Mouse (Mus musculus) erythroblast, embryonic 14.5 days (primary cell): ENCODE results near the gene Syngr3.

Experiments
- GATA1 ChIP-seq: IDR thresholded peaks from 2 replicates; pipeline ENCODE4 v1.6.1; 2012; ENCODE audit warnings: low read length, inconsistent platforms, mixed read lengths
- TAL1 ChIP-seq: IDR thresholded peaks from 3 replicates; pipeline ENCODE4 v1.6.1; 2012; ENCODE audit warnings: low read length, inconsistent platforms, mixed read lengths

DNA sequence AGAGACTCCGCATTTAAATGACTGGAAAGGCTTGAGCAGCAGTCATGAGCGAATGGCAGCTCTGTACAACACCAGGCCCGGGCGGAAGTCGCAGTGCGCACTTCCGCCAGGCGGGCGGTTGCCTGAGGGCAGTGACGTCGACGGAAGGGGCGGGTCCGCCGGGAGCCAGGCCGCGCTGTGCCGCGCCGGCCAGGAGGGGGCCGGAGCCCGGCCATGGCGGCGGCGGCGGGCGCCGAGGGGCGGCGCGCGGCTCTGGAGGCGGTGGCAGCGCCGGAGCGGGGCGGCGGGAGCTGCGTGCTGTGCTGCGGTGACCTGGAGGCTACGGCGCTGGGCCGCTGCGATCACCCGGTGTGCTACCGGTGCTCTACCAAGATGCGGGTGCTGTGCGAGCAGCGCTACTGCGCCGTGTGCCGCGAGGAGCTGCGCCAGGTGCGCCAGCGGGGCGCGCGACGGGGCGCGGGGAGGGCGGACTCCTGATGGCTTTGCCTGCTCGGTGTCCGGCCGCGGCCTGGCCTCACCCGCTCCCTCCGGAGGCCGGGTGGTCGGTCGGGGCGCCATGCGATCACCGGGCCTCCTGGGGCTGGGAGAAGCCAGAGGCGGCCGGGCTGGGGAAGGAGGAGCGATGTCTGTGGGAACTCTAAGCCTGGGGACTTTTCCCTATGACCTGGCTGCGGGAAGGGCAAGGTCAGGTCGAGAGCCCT lies 20.1 kb downstream of the Syngr3 start, which contains the start of gene Zfp598:
- TF ChIP-seq GATA1 (no peak), TAL1 (no peak)
